In the genomic region with DNA sequence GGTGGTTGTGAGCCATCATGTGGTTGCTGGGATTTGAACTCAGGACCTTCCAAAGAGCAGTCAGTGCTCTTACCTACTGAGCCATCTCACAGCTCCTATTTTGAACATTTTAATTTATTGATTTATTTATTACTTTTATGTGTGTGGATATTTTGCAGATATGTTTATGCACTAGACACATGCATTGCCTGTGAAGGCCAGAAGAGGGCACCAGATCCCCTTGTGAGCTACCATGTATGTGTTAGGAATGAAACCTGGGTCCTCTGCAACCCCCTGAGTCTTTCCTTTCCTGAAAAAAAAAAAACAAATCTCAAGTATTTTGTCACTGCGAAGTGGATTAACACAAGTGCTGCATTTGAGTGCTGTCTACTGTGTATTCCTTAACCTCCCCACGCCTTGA, we compare ENCODE assay signal across 8 mouse cellular contexts. TPM values are rescaled to one million over a fixed set of nuclear protein-coding genes. Genes with fewer than 3 reads are reported as not detected.
A peak's percentile ranks its signal among the peaks of the same experiment; 100 is the strongest.
DNase-seq lines count a peak whose midpoint lies in the region; ATAC-seq and TF ChIP-seq lines count a peak whose summit lies in the region.

No protein-coding gene starts in this region.

- 43% methylated on average over 2 of the region's 2 CpGs for WGBS in hindbrain, embryonic 10.5 days
- WGBS in hindbrain, embryonic 13.5 days, result 42% methylated on average over 2 of the region's 2 CpGs
- 43% methylated on average over 2 of the region's 2 CpGs for whole genome bisulfite sequencing in midbrain, postnatal 0 days

- DNase-seq in hindbrain, embryonic 10.5 days (ENCODE audit: low spot score), result peak; percentile 18
- DNase-seq in ES-CJ7 (ENCODE audit: low read depth, low spot score), result peak; percentile 23
- DNase-seq in c-Kit-positive CD71-positive TER-119-positive erythroid progenitor cells, embryonic 14.5 days (ENCODE audit: low spot score), result peak; percentile 5
- peak; percentile 39 for DNase-seq in gastrocnemius, postnatal 10 days
- DNase-seq in left cerebral cortex, adult 11 months (ENCODE audit: low spot score), result peak; percentile 21
- DNase-seq in midbrain, postnatal 0 days (ENCODE audit: low spot score), result peak; percentile 51
- DNase-seq in spleen, postnatal 4 days (ENCODE audit: low spot score in 2 of 2), result no peak

- peak; percentile 75 for TF ChIP-seq CTCF in midbrain, postnatal 0 days (IDR thresholded peaks at IDR 0.05)

- H3K9ac ChIP-seq in hindbrain, embryonic 13.5 days, result no peak overlapping the region
- H3K9ac ChIP-seq in midbrain, postnatal 0 days (replicated peaks; ENCODE audit: low read length, poor library complexity, severe bottlenecking), result no peak overlapping the region

- no peaks in the 10 kb centered on the region for H3K36me3 ChIP-seq in hindbrain, embryonic 10.5 days
- no peaks in the 10 kb centered on the region for H3K36me3 ChIP-seq in hindbrain, embryonic 13.5 days
- H3K36me3 ChIP-seq in midbrain, postnatal 0 days (ENCODE audit: insufficient read depth, low read length), result no peaks in the 10 kb centered on the region

- H3K27me3 ChIP-seq in hindbrain, embryonic 10.5 days (ENCODE audit: insufficient read depth, poor library complexity, severe bottlenecking), result no peaks in the 10 kb centered on the region
- no peaks in the 10 kb centered on the region for H3K27me3 ChIP-seq in hindbrain, embryonic 13.5 days
- H3K27me3 ChIP-seq in midbrain, postnatal 0 days (ENCODE audit: insufficient read depth, low read length), result no peaks in the 10 kb centered on the region

- no peak overlapping the region for H3K4me2 ChIP-seq in hindbrain, embryonic 13.5 days
- no peak overlapping the region for H3K4me2 ChIP-seq in midbrain, postnatal 0 days (ENCODE audit: low read depth, low read length, poor library complexity, severe bottlenecking)

- no peaks in the 10 kb centered on the region for H3K9me3 ChIP-seq in hindbrain, embryonic 10.5 days
- no peaks in the 10 kb centered on the region for H3K9me3 ChIP-seq in hindbrain, embryonic 13.5 days
- no peaks in the 10 kb centered on the region for H3K9me3 ChIP-seq in midbrain, postnatal 0 days (ENCODE audit: low read length)

- H3K27ac ChIP-seq in hindbrain, embryonic 10.5 days, result no peak overlapping the region
- H3K27ac ChIP-seq in hindbrain, embryonic 13.5 days, result no peak overlapping the region
- no peak overlapping the region for H3K27ac ChIP-seq in midbrain, postnatal 0 days (ENCODE audit: low read depth, low read length)

- no peak for ATAC-seq in hindbrain, embryonic 13.5 days (ENCODE audit: low FRiP score)
- no peak for ATAC-seq in midbrain, postnatal 0 days (ENCODE audit: low FRiP score)

- no peak overlapping the region for H3K4me3 ChIP-seq in hindbrain, embryonic 10.5 days
- no peak overlapping the region for H3K4me3 ChIP-seq in hindbrain, embryonic 13.5 days
- no peak overlapping the region for H3K4me3 ChIP-seq in midbrain, postnatal 0 days (ENCODE audit: low read depth, low read length)

- no peaks in the 10 kb centered on the region for H3K4me1 ChIP-seq in hindbrain, embryonic 10.5 days (replicated peaks)
- no peaks in the 10 kb centered on the region for H3K4me1 ChIP-seq in hindbrain, embryonic 13.5 days (replicated peaks)
- no peaks in the 10 kb centered on the region for H3K4me1 ChIP-seq in midbrain, postnatal 0 days (ENCODE audit: insufficient read depth, low read length)

RNA-seq across cellular contexts. Expression of a gene that starts 30.9 kb away (rescaled TPM):
- polyA plus RNA-seq in hindbrain, embryonic 10.5 days (2016; fragmentation: Nextera tagmentation; extraction: Ambion mirVana), result 10.0 and 22.6 TPM in 2 replicates
- 175 and 186 TPM in 2 replicates for polyA plus RNA-seq in hindbrain, embryonic 13.5 days (2015; fragmentation: Nextera tagmentation; extraction: Ambion mirVana)
- under 1 TPM; 0.19 to 0.20 TPM for total RNA-seq in gastrocnemius, postnatal 10 days (2021)
- 306 and 396 TPM in 2 replicates for total RNA-seq in midbrain, postnatal 0 days (2014; rRNA removed)
- polyA plus RNA-seq in midbrain, postnatal 0 days (2015; fragmentation: Nextera tagmentation; extraction: Ambion mirVana), result 609 and 627 TPM in 2 replicates

Comparison
In these comparisons a context has a peak if more than half of its experiments do, and no peak if none do; other contexts are left out.
1. DNase-seq: peak in hindbrain, embryonic 10.5 days (single experiment), ES-CJ7 (single experiment), c-Kit-positive CD71-positive TER-119-positive erythroid progenitor cells, embryonic 14.5 days (single experiment), gastrocnemius, postnatal 10 days (single experiment), left cerebral cortex, adult 11 months (single experiment) and midbrain, postnatal 0 days (single experiment); none in spleen, postnatal 4 days (0 of 2).